Mouse (Mus musculus): ENCODE measurements around the gene Sephs2. TPM values are rescaled to one million over a fixed set of nuclear protein-coding genes. Genes with fewer than 3 reads are reported as not detected.
A peak's percentile ranks its signal among the peaks of the same experiment; 100 is the strongest.
"Not testable (repeated sequence)": the region's sequence is repeated elsewhere in the genome, so short reads cannot be mapped to it uniquely, and the experiment has no call there.

Sephs2 gene
- polyA plus RNA-seq, 1 experiment from 2014 or later, result 59.6 TPM

DNA sequence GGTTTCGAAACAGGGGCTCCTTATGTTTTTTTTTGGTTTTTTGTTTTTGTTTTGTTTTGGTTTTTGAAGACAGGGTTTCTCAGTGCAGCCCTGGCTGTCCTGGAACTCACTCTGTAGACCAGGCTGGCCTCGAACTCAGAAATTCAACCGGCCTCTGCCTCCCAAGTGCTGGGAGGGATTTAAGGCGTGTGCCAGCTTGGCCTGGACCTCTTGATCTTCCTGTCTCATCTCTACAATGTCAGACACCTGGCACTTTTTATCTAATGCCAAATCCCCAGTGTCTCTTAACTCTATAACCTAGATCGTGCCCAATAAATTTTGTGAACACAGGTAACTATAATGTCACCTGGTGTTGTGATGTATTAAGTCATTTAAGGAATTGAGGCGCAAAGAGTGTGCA lies 20.5 kb downstream of the Sephs2 start:
- DNase-seq (ENCODE audit: low spot score) (no peak), ATAC-seq (ENCODE audit: low read depth) (no peak)
- Histone ChIP-seq H3K4me1 (ENCODE audit: control insufficient read depth, insufficient read depth, low read length) (0 out of 2 replicates have a peak, but pooled peaks cover 6% of the 10 kb centered on the region), H3K9me3 (ENCODE audit: control insufficient read depth, low read length) (no peaks in the 10 kb centered on the region), H3K27ac (replicated peaks; ENCODE audit: low read depth, low read length) (peak overlapping the region; percentile 70), H3K27me3 (replicated peaks; ENCODE audit: control insufficient read depth, insufficient read depth, low read length) (no peaks in the 10 kb centered on the region), H3K36me3 (ENCODE audit: control insufficient read depth, insufficient read depth, low read length) (peaks cover 44% of the 10 kb centered on the region), H3K9ac (ENCODE audit: low read depth, low read length) (peak overlapping the region; percentile 64), H3K4me2 (ENCODE audit: low read depth, low read length) (peak overlapping the region; percentile 66), H3K4me3 (ENCODE audit: low read depth, low read length) (peak overlapping the region; percentile 60)
- WGBS, result 77% methylated on average over 6 of the region's 6 CpGs

DNA sequence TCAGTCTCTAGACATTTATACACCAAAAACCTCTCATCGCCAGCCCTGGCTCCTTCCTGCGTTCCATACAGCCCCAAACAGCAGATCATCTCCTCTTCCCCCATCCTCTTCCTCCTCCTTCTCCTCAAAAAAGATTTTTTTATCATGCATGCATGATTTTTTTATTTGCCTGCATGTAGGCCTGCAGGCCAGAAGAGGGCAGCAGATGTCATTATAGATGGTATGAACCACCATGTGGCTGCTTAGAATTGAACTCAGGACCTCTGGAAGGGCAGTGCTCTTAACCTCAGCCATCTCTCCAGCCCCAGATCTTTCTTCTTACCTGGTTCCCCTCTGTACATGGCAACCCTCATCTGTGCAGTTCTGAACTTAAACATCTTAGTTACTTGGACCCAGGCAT lies 21.4 kb downstream of the Sephs2 start:
- Histone ChIP-seq H3K9ac (ENCODE audit: low read depth, low read length) (no peak overlapping the region), H3K27me3 (replicated peaks; ENCODE audit: control insufficient read depth, insufficient read depth, low read length) (no peaks in the 10 kb centered on the region), H3K9me3 (ENCODE audit: control insufficient read depth, low read length) (no peaks in the 10 kb centered on the region), H3K4me2 (ENCODE audit: low read depth, low read length) (no peak overlapping the region), H3K4me3 (ENCODE audit: low read depth, low read length) (no peak overlapping the region), H3K36me3 (ENCODE audit: control insufficient read depth, insufficient read depth, low read length) (peaks cover 49% of the 10 kb centered on the region), H3K4me1 (ENCODE audit: control insufficient read depth, insufficient read depth, low read length) (0 out of 2 replicates have a peak, but pooled peaks cover 6% of the 10 kb centered on the region), H3K27ac (replicated peaks; ENCODE audit: low read depth, low read length) (0 out of 2 replicates have a peak overlapping the region, but pooled peaks have one; percentile 15)
- DNase-seq (ENCODE audit: low spot score) (peak; percentile 38), ATAC-seq (ENCODE audit: low read depth) (no peak)
- WGBS, result 81% methylated on average over 2 of the region's 2 CpGs

DNA sequence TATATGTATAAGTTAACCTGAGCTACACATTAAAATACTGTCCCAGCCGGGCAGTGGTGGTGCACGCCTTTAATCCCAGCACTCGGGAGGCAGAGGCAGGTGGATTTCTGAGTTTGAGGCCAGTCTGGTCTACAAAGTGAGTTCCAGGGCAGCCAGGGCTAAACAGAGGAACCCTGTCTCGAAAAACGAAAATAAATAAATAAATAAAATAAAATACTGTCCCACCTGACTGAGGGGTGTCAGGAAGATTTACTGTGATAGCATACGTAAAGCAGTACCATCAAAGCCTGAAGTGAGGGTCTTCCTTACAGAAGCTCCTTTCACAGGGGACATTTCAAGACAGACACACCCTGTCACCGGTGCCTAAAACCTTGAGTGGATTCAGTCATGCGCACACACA lies 23.3 kb downstream of the Sephs2 start:
- DNase-seq (ENCODE audit: low spot score); H3K27me3 ChIP-seq (replicated peaks; ENCODE audit: control insufficient read depth, insufficient read depth, low read length); ATAC-seq (ENCODE audit: low read depth); H3K9ac ChIP-seq (ENCODE audit: low read depth, low read length); H3K4me2 ChIP-seq (ENCODE audit: low read depth, low read length); H3K4me3 ChIP-seq (ENCODE audit: low read depth, low read length); H3K9me3 ChIP-seq (ENCODE audit: control insufficient read depth, low read length); H3K27ac ChIP-seq (replicated peaks; ENCODE audit: low read depth, low read length): not testable (repeated sequence)
- Histone ChIP-seq H3K36me3 (ENCODE audit: control insufficient read depth, insufficient read depth, low read length) (peaks cover 53% of the 10 kb centered on the region), H3K4me1 (ENCODE audit: control insufficient read depth, insufficient read depth, low read length) (peaks cover 16% of the 10 kb centered on the region)
- WGBS, result 94% methylated on average over 8 of the region's 8 CpGs

DNA sequence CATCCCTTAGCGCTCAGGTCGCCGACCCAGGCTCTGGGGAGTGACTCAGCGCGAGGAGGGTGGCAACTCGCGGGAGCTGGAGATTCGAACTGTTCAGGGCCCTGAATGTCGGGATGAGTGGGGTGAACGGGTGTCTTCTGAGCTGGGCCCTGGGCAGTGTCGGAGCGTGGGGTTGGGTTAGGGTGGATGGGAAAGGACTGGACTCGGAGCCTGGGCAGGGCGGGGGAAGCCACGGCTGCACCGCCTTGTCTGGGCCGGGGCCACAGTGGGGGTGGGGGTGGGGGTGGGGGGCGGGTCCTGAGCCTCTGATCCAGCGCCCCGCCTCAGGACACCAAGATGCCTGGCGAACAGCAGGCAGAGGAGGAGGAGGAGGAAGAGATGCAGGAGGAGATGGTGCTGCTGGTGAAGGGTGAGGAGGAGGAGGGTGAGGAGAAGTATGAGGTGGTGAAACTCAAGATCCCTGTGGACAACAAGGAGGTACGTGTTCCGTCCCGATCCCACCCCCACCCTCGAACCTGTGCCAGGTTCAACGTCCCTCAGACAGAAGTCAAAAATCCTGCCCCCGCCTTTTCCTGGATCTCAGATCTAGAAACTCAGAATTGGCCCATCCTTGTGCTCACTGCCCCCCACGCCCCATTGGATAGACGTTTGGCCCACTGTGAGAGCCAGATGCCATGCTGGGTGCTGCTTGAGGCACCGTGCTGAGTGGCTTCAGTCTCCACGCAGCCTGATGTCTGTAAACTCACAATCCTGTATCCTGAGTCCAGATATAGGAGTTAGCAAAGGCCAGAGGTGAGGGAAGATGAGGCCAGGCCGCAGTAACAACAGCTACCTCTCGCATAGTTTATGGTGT lies 29.0 kb downstream of the Sephs2 start:
- DNase-seq (ENCODE audit: low spot score) (peak; percentile 64), ATAC-seq (ENCODE audit: low read depth) (peak; percentile 83)
- Histone ChIP-seq H3K36me3 (ENCODE audit: control insufficient read depth, insufficient read depth, low read length) (peaks cover 36% of the 10 kb centered on the region), H3K27me3 (replicated peaks; ENCODE audit: control insufficient read depth, insufficient read depth, low read length) (no peaks in the 10 kb centered on the region), H3K9me3 (ENCODE audit: control insufficient read depth, low read length) (no peaks in the 10 kb centered on the region), H3K27ac (replicated peaks; ENCODE audit: low read depth, low read length) (peak overlapping the region; percentile 92), H3K4me3 (ENCODE audit: low read depth, low read length) (peak overlapping the region; percentile 93), H3K4me2 (ENCODE audit: low read depth, low read length) (peak overlapping the region; percentile 79), H3K4me1 (ENCODE audit: control insufficient read depth, insufficient read depth, low read length) (peaks cover 15% of the 10 kb centered on the region), H3K9ac (ENCODE audit: low read depth, low read length) (peak overlapping the region; percentile 96)
- WGBS, result 9% methylated on average over 23 of the region's 33 CpGs

DNA sequence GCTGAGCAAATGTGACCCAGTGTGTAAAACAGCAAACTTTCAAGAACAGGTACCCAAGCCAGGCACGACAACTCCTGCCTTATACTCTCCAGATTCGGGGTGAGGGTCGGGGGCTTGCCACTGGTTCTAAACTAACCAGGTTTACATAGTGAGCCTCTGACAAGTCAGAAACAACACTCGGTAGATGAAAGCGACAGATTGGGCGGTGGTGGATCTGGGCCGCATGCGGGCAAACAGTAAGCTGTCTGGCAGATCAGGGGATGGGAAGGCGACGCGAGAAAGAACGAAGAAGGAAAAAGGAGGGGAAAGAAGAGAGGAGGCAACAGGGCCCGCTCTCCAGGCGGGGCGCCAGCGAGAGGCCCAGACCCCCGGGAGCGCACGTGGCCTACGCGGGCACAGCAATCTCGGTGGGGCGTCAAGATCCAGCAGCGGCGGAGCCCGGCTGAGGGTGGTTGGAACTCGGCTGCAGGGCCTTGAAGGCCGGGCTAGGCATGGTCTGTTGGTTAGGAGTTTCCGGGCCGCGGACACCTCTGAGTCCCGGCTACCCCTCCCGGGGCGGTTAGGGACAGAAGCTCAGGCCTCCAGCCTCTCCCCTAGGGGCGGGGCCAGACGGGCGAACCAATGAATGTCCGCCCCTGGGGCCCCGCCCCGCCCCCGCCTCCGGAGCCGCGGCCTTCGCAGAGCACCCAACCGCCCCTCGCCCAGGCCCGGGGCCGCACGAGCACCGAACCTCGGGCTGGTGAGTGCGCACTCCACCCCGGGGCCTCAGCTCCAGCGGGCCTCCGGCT lies 29.8 kb downstream of the Sephs2 start, which contains the start of gene Zfp771:
Gene Zfp771, plus strand, starts transcription at position 405 of the 788 bp plus-strand sequence.
- Histone ChIP-seq H3K9ac (ENCODE audit: low read depth, low read length) (peak within 1 kb of the TSS; percentile 96), H3K27ac (replicated peaks; ENCODE audit: low read depth, low read length) (peak within 1 kb of the TSS; percentile 92), H3K36me3 (ENCODE audit: control insufficient read depth, insufficient read depth, low read length) (peaks cover 29% of the 10 kb centered on the region), H3K4me3 (ENCODE audit: low read depth, low read length) (peak within 1 kb of the TSS; percentile 93), H3K9me3 (ENCODE audit: control insufficient read depth, low read length) (no peaks in the 10 kb centered on the region), H3K27me3 (replicated peaks; ENCODE audit: control insufficient read depth, insufficient read depth, low read length) (no peaks in the 10 kb centered on the region), H3K4me2 (ENCODE audit: low read depth, low read length) (peak within 1 kb of the TSS; percentile 79), H3K4me1 (ENCODE audit: control insufficient read depth, insufficient read depth, low read length) (peaks cover 15% of the 10 kb centered on the region)
- peak; percentile 98 for DNase-seq (ENCODE audit: low spot score)
- ATAC-seq (ENCODE audit: low read depth), result peak; percentile 96
- 1% methylated on average over 33 of the region's 56 CpGs for WGBS

DNA sequence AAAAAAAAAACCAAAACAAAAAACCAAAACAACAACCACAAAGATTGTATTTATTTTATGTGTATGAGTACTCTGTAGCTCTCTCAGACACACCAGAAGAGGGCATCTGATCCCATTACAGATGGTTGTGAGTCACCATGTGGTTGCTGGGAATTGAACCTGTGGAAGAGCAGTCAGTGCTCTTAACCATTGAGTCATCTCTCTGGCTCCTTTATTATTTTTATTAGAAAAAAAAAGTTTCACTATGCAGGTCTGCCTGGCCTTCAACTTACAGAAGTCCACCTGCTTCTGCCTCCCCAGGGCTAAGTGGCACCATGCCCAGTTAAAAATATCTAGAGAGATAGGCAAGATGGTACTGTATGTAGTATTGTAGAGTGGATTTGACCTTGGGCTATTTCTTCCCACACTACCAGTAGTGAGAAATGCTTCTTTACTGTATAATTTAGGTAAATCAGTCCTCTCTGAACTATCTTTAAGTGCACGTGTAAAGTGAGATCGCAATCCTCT lies 30.4 kb downstream of the Sephs2 start:
- H3K9ac ChIP-seq (ENCODE audit: low read depth, low read length), result peak overlapping the region; percentile 96
- H3K4me2 ChIP-seq (ENCODE audit: low read depth, low read length), result peak overlapping the region; percentile 79
- no peaks in the 10 kb centered on the region for H3K9me3 ChIP-seq (ENCODE audit: control insufficient read depth, low read length)
- no peak for ATAC-seq (ENCODE audit: low read depth)
- WGBS, result 19% methylated on average over 2 of the region's 2 CpGs
- H3K4me3 ChIP-seq (ENCODE audit: low read depth, low read length), result peak overlapping the region; percentile 93
- no peaks in the 10 kb centered on the region for H3K27me3 ChIP-seq (replicated peaks; ENCODE audit: control insufficient read depth, insufficient read depth, low read length)
- DNase-seq (ENCODE audit: low spot score), result no peak
- peaks cover 32% of the 10 kb centered on the region for H3K36me3 ChIP-seq (ENCODE audit: control insufficient read depth, insufficient read depth, low read length)
- peak overlapping the region; percentile 92 for H3K27ac ChIP-seq (replicated peaks; ENCODE audit: low read depth, low read length)
- H3K4me1 ChIP-seq (ENCODE audit: control insufficient read depth, insufficient read depth, low read length), result peaks cover 15% of the 10 kb centered on the region

DNA sequence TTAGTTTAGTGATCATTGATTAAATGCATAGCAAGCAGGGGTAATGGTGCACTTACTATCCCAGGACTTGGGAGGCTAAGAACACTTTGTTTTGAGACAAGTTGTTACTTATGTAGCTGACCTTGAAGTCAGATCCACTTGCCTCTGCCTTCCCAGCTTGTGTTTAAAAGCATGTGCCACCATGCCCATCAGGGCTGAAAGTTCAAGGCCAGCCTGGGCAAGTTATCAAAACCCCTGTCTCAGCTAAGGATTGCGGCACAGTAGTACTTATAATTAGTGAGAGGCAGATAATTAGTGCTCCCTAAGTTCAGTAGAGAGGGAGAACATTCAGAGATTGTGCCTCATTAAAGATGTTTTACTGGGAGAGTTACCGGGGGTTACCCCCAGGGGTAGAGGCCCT lies 39.1 kb downstream of the Sephs2 start:
- H3K27ac ChIP-seq (replicated peaks; ENCODE audit: low read depth, low read length), result no peak overlapping the region
- H3K27me3 ChIP-seq (replicated peaks; ENCODE audit: control insufficient read depth, insufficient read depth, low read length), result no peaks in the 10 kb centered on the region
- no peak for DNase-seq (ENCODE audit: low spot score)
- H3K9me3 ChIP-seq (ENCODE audit: control insufficient read depth, low read length), result no peaks in the 10 kb centered on the region
- H3K4me2 ChIP-seq (ENCODE audit: low read depth, low read length), result peak overlapping the region; percentile 77; the same call in 1 of the 2 replicates
- WGBS, result 98% methylated on average over 2 of the region's 2 CpGs
- H3K4me3 ChIP-seq (ENCODE audit: low read depth, low read length), result no peak overlapping the region; the same call in 1 of the 2 replicates
- H3K36me3 ChIP-seq (ENCODE audit: control insufficient read depth, insufficient read depth, low read length), result peaks cover 55% of the 10 kb centered on the region
- H3K9ac ChIP-seq (ENCODE audit: low read depth, low read length), result no peak overlapping the region; the same call in 1 of the 2 replicates
- peaks cover 21% of the 10 kb centered on the region for H3K4me1 ChIP-seq (ENCODE audit: control insufficient read depth, insufficient read depth, low read length)
- no peak for ATAC-seq (ENCODE audit: low read depth)

DNA sequence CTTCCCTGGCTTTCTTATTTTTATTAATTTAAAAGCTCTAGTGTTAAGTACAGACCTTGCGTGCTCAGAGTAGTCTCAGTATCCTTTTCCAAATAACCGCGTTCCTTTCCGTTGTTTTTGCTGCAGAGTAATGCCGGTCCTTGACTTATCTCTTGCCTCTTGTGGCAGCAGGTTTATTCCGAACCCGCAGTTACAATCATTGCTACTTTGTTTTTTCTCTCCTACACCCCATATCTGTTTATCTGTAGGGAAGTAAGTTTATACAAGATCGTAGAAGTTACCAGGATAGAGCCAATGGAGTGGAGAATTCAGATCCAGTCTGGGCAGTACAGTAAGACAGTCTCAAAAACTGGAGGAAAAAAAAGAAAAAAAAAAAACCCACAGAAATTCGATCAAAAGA lies 40.1 kb downstream of the Sephs2 start:
- DNase-seq (ENCODE audit: low spot score) (no peak), ATAC-seq (ENCODE audit: low read depth) (no peak)
- Histone ChIP-seq H3K9me3 (ENCODE audit: control insufficient read depth, low read length) (no peaks in the 10 kb centered on the region), H3K4me1 (ENCODE audit: control insufficient read depth, insufficient read depth, low read length) (peaks cover 21% of the 10 kb centered on the region), H3K9ac (ENCODE audit: low read depth, low read length) (peak overlapping the region; percentile 90), H3K36me3 (ENCODE audit: control insufficient read depth, insufficient read depth, low read length) (peaks cover 51% of the 10 kb centered on the region), H3K27ac (replicated peaks; ENCODE audit: low read depth, low read length) (peak overlapping the region; percentile 96), H3K27me3 (replicated peaks; ENCODE audit: control insufficient read depth, insufficient read depth, low read length) (no peaks in the 10 kb centered on the region), H3K4me3 (ENCODE audit: low read depth, low read length) (peak overlapping the region; percentile 93), H3K4me2 (ENCODE audit: low read depth, low read length) (peak overlapping the region; percentile 77)
- 5% methylated on average over 9 of the region's 9 CpGs for WGBS
